Mouse (Mus musculus) midbrain, embryonic 10.5 days (tissue): Measurements from ENCODE around the gene Cep170. TPM values are rescaled to one million over a fixed set of nuclear protein-coding genes. Genes with fewer than 3 reads are reported as not detected.

Experiments
- DNase-seq: peaks from one replicate; pipeline ENCODE4 v3.0.0-alpha.2; 2017; ENCODE audit warnings: low spot score
- H3K27ac ChIP-seq: fragments of 300-500 bp; sonication (generic); replicated peaks from 2 replicates; pipeline ENCODE4 v1.5.1; 2016; ENCODE audit warnings: mild to moderate bottlenecking
- H3K27me3 ChIP-seq: fragments of 300-500 bp; sonication (generic); 2 replicates; pipeline ENCODE4 v1.6.1; 2016; ENCODE audit warnings: low read depth, mild to moderate bottlenecking; ENCODE audit not compliant: poor library complexity, severe bottlenecking
- H3K36me3 ChIP-seq: fragments of 300-500 bp; sonication (generic); 2 replicates; pipeline ENCODE4 v1.6.1; 2016; ENCODE audit warnings: mild to moderate bottlenecking, moderate library complexity
- H3K4me1 ChIP-seq: fragments of 300-500 bp; sonication (generic); 2 replicates; pipeline ENCODE4 v1.6.1; 2016
- H3K4me3 ChIP-seq: fragments of 300-500 bp; sonication (generic); 2 replicates; pipeline ENCODE4 v1.5.1; 2016; ENCODE audit warnings: mild to moderate bottlenecking, moderate library complexity
- H3K9me3 ChIP-seq: fragments of 300-500 bp; sonication (generic); replicated peaks from 2 replicates; pipeline ENCODE4 v1.6.1; 2016; ENCODE audit warnings: mild to moderate bottlenecking
- WGBS: fragments of 180-500 bp; shearing (Covaris S2); methylation state at CpG from one replicate; pipeline ENCODE4 v1.1.7; 2016; 5-methylcytosine and 5-hydroxymethylcytosine counted together
- microRNA counts: library from miRNA; unstranded; fragments of <30 nt; microRNA quantifications from one replicate; lab custom pipeline; 2017
- microRNA-seq: library from miRNA; unstranded; fragments of <30 nt; microRNA quantifications from one replicate; pipeline ENCODE4, GENCODE M21; 2017
- polyA plus RNA-seq: library from polyadenylated mRNA; unstranded; fragments of >200 nt; fragmentation: Nextera tagmentation; extraction: Ambion mirVana; gene quantifications from 2 replicates; pipeline ENCODE4 v1.2.1, GENCODE M21; 2016

Gene Cep170
- polyA plus RNA-seq, 1 experiment from 2014 or later, result 32.0 TPM

DNA sequence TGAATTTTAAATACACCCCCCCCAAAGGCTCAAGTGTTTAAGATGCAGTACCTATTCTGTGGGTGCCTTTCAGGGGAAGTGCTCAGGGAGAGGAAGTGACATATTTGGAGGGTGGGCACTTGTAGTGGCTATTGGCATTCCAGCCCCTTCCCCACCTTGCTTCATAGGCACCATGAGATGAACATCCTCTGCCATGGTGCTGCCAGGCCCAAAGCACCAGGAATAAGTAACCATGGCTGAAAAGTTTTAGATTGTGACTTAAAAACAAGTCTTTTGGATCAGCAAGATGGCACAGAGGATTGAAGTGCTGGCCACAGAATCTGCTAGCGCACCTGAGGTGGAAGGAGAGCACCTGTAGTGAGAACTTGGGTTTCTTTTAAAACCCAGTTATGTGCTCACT is 113.6 kb downstream of the Cep170 start:
- Histone ChIP-seq H3K4me1 (no peaks in the 10 kb centered on the region), H3K4me3 (no peak overlapping the region), H3K27me3 (no peaks in the 10 kb centered on the region), H3K36me3 (no peaks in the 10 kb centered on the region), H3K27ac (no peak overlapping the region), H3K9me3 (no peaks in the 10 kb centered on the region)
- no peak for DNase-seq
- 97% methylated on average over 1 of the region's 1 CpGs for WGBS

DNA sequence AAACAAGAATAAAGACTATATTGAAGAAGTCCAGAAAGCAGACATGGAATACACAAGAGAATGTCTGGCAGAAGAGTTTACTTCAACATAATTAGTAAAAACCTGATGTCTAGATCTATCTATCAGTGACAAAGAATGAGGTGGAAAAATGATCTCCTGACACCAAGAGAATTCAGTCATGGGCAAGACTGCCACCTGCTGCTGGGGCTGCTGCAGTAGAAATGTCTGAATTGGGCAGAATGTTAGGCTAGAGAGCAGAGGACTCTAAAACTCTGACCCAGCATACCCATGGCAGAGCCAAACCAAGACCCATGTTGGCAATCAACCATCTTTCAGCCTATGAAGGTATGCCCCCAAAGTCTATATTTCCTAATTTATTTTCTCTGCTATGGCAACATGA is 114.1 kb downstream of the Cep170 start:
- H3K36me3 ChIP-seq, result no peaks in the 10 kb centered on the region
- H3K4me1 ChIP-seq, result no peaks in the 10 kb centered on the region
- DNase-seq, result peak; percentile 15
- H3K4me3 ChIP-seq, result no peak overlapping the region
- no peaks in the 10 kb centered on the region for H3K27me3 ChIP-seq
- no peak overlapping the region for H3K27ac ChIP-seq
- H3K9me3 ChIP-seq, result no peaks in the 10 kb centered on the region

DNA sequence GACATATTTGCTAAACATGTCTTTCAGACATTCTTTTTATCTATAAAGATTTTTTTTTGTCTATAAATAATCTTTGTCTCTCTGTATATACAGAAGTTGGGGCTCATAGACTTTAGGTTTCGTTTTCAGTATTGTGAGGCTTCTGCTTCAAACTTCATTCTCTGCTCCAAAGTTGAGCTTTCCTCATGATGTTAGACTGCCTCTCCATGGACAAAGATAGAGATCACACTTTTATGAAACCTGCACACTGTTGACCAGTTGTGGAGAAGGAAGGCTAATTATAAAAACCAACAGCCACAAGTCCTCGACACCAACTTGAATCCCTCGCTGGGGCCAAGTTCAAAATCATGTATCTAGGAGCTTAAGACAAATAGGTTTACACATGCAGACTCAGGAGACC is 115.2 kb downstream of the Cep170 start:
- Histone ChIP-seq H3K27me3 (no peaks in the 10 kb centered on the region), H3K9me3 (no peaks in the 10 kb centered on the region), H3K4me3 (no peak overlapping the region), H3K36me3 (no peaks in the 10 kb centered on the region), H3K27ac (no peak overlapping the region), H3K4me1 (no peaks in the 10 kb centered on the region)
- no peak for DNase-seq
- WGBS, result 85% methylated on average over 3 of the region's 3 CpGs

DNA sequence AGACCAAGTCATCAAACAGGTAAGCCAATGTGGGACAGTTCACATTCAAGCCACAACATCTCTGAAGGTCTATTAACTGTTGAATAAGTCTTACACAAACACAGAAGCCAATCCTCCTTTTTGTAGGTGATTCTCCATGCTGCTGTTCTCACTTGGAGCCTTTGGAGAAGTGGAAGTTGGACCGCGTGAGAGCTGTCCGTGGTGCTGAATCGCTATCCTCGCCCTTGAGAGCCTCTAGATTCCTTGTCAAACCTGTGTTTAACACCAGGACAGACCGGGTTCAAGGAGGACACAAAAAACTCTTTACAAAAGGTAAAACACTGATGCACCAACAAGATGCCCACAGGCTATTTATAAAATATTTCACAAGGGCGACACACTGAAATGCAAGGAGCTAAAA is 116.8 kb downstream of the Cep170 start:
- H3K27ac ChIP-seq, result no peak overlapping the region
- no peaks in the 10 kb centered on the region for H3K4me1 ChIP-seq
- H3K36me3 ChIP-seq, result no peaks in the 10 kb centered on the region
- WGBS, result 22% methylated on average over 7 of the region's 7 CpGs
- H3K27me3 ChIP-seq, result no peaks in the 10 kb centered on the region
- H3K4me3 ChIP-seq, result no peak overlapping the region
- no peaks in the 10 kb centered on the region for H3K9me3 ChIP-seq
- DNase-seq, result peak; percentile 64

DNA sequence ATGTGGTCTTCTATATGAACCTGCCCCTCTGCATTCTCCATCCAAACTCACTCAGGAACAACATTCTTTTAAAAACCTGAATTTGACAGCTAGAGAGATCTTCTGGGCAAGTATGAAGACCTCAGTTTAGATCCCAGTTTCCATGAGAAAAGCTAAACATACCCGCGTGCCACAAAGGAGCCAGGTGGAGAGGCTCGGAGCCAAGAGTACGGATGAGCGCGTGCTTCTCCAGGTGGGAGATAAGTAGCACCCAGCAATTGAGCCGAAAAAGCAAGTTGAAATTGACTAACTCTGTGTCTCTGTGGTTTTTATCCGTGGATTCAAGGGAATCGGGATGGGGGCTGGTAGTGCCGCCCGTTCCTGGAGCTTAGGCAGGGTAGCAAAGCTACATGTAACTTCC is 122.8 kb downstream of the Cep170 start:
- no peaks in the 10 kb centered on the region for H3K9me3 ChIP-seq
- no peak overlapping the region for H3K27ac ChIP-seq
- H3K27me3 ChIP-seq, result no peaks in the 10 kb centered on the region
- 96% methylated on average over 11 of the region's 11 CpGs for WGBS
- no peak for DNase-seq
- H3K4me1 ChIP-seq, result no peaks in the 10 kb centered on the region
- H3K4me3 ChIP-seq, result no peak overlapping the region
- no peaks in the 10 kb centered on the region for H3K36me3 ChIP-seq

DNA sequence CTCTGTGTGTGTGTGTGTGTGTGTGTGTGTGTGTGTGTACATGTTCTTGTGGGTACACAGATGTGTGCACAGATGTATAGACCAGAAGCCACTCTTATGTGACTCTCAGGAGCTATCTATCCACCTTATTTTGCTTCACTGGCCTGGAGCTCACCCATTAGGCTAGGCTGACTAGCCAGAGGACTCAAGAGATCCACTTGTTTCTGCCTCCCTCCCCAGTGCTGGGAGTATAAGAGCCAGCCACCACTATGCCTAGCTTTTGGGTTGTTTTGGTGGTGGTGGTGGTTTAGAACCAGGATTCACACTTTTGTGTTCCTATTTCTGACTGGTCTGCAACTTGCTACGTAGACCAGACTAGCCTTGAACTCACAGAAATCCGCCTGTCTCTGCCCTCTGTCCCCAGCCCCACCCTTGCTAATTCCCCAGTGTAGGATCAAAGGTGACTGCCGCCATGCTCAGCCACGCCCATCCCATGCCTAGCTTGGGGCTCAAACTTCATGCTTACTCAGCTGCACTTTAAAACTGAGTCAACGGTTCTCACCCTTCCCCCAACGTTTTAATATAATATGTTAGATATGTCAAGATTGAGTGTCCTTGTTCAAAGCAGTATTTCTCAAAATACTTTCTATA is 125.5 kb downstream of the Cep170 start:
- Histone ChIP-seq H3K4me3 (no peak overlapping the region), H3K27ac (no peak overlapping the region), H3K9me3 (no peaks in the 10 kb centered on the region), H3K4me1 (no peaks in the 10 kb centered on the region), H3K27me3 (no peaks in the 10 kb centered on the region), H3K36me3 (no peaks in the 10 kb centered on the region)
- no peak for DNase-seq
- 84% methylated on average over 6 of the region's 6 CpGs for WGBS

MicroRNAs within 50 kb of the gene (microRNA counts, 519-probe panel; counts per million panel counts)
- microRNA mmu-miR-350 (lab: Ali Mortazavi, UCI), result 4,972 counts per million, percentile 31 among the panel's probes with 10 or more counts

Small RNA genes within 50 kb of the gene (microRNA-seq; reads per million reads assigned to microRNA genes)
- gene Mir350, result 774 reads per million, percentile 74 among the genes with 10 or more reads in this experiment

Other genes with a start within 250 kb of the Cep170 start
- gene Sdccag8, start 593 bp upstream of the Cep170 start, polyA plus RNA-seq, result 22.8 and 26.5 TPM in 2 replicates